Mouse (Mus musculus) intestine, embryonic 15.5 days (tissue): ENCODE measurements around the gene Slc1a1. TPM values are rescaled to one million over a fixed set of nuclear protein-coding genes. Genes with fewer than 3 reads are reported as not detected.

Experiments
- ATAC-seq: fragments of 200-750 bp; cut with Nextera tagmentation; 2 replicates; pipeline ENCODE4 v1.8.0; 2017; ENCODE audit warnings: moderate TSS enrichment, moderate library complexity
- H3K27ac ChIP-seq: fragments of 300-500 bp; sonication (generic); 2 replicates; pipeline ENCODE4 v1.5.1; 2015; ENCODE audit warnings: mild to moderate bottlenecking, inconsistent platforms
- H3K27me3 ChIP-seq: fragments of 300-500 bp; sonication (generic); replicated peaks from 2 replicates; pipeline ENCODE4 v1.6.1; 2015; ENCODE audit warnings: inconsistent platforms
- H3K36me3 ChIP-seq: fragments of 300-500 bp; sonication (generic); 2 replicates; pipeline ENCODE4 v1.6.1; 2015; ENCODE audit warnings: inconsistent platforms
- H3K4me1 ChIP-seq: fragments of 300-500 bp; sonication (generic); replicated peaks from 2 replicates; pipeline ENCODE4 v1.6.1; 2015; ENCODE audit warnings: inconsistent platforms
- H3K4me2 ChIP-seq: fragments of 300-500 bp; sonication (generic); replicated peaks from 2 replicates; pipeline ENCODE4 v1.6.1; 2015; ENCODE audit warnings: mild to moderate bottlenecking, inconsistent platforms
- H3K4me3 ChIP-seq: fragments of 300-500 bp; sonication (generic); replicated peaks from 2 replicates; pipeline ENCODE4 v1.5.1; 2015; ENCODE audit warnings: inconsistent platforms
- H3K9ac ChIP-seq: fragments of 300-500 bp; sonication (generic); 2 replicates; pipeline ENCODE4 v1.6.1; 2015; ENCODE audit warnings: inconsistent platforms
- H3K9me3 ChIP-seq: fragments of 300-500 bp; sonication (generic); 2 replicates; pipeline ENCODE4 v1.6.1; 2016; ENCODE audit warnings: inconsistent platforms
- WGBS: fragments of 180-500 bp; shearing (Covaris S2); methylation state at CpG from one replicate; pipeline ENCODE4 v1.1.7; 2015; 5-methylcytosine and 5-hydroxymethylcytosine counted together
- polyA plus RNA-seq: library from polyadenylated mRNA; unstranded; fragments of >200 nt; fragmentation: Nextera tagmentation; extraction: Ambion mirVana; gene quantifications from 2 replicates; pipeline ENCODE4 v1.2.1, GENCODE M21; 2015

Slc1a1 gene
- 0.74 and 0.97 TPM in 2 replicates for polyA plus RNA-seq

- Histone ChIP-seq H3K4me2 (peak within 1 kb of the TSS; percentile 96), H3K9me3 (no peaks in the 10 kb centered on the region), H3K4me3 (peak within 1 kb of the TSS; percentile 51), H3K4me1 (no peaks in the 10 kb centered on the region), H3K27me3 (peaks cover 17% of the 10 kb centered on the region), H3K36me3 (no peaks in the 10 kb centered on the region), H3K9ac (peak within 1 kb of the TSS; percentile 28), H3K27ac (no peak within 1 kb of the TSS)
- peak; percentile 78 for ATAC-seq
- under 1% methylated on average over 68 of the region's 68 CpGs for WGBS
These were observed at the start of gene Slc1a1 for GRCm38 (mm10) chr19:28834798-28835499. Gene Slc1a1 (plus strand): TSS chr19:28835049.

GRCm38 (mm10) chr19:28790196-28790595, 44.7 kb upstream of the Slc1a1 start:
- WGBS: 80% methylated on average over 1 of the region's 1 CpGs
- ATAC-seq: no peak

GRCm38 (mm10) chr19:28793307-28793706, 41.5 kb upstream of the Slc1a1 start:
- Histone ChIP-seq H3K4me3 (no peak overlapping the region), H3K27me3 (no peaks in the 10 kb centered on the region), H3K9ac (no peak overlapping the region), H3K27ac (no peak overlapping the region), H3K36me3 (no peaks in the 10 kb centered on the region), H3K4me2 (no peak overlapping the region), H3K9me3 (no peaks in the 10 kb centered on the region), H3K4me1 (no peaks in the 10 kb centered on the region)
- 57% methylated on average over 2 of the region's 2 CpGs for WGBS
- no peak for ATAC-seq

More at GRCm38 (mm10) chr19:28790196-28790595, 44.7 kb upstream of the Slc1a1 start:
- H3K9me3 ChIP-seq: no peaks in the 10 kb centered on the region
- no peaks in the 10 kb centered on the region for H3K27me3 ChIP-seq
- no peak overlapping the region for H3K9ac ChIP-seq
- no peaks in the 10 kb centered on the region for H3K36me3 ChIP-seq
- H3K4me3 ChIP-seq: no peak overlapping the region
- H3K4me1 ChIP-seq: no peaks in the 10 kb centered on the region
- no peak overlapping the region for H3K27ac ChIP-seq
- H3K4me2 ChIP-seq: no peak overlapping the region

- Histone ChIP-seq H3K4me2 (no peak overlapping the region), H3K4me3 (no peak overlapping the region), H3K27ac (no peak overlapping the region), H3K27me3 (no peaks in the 10 kb centered on the region), H3K36me3 (no peaks in the 10 kb centered on the region), H3K4me1 (no peaks in the 10 kb centered on the region), H3K9me3 (no peaks in the 10 kb centered on the region), H3K9ac (no peak overlapping the region)
- ATAC-seq: no peak
- WGBS: 61% methylated on average over 5 of the region's 5 CpGs
These were observed 38.6 kb upstream of the Slc1a1 start for GRCm38 (mm10) chr19:28796146-28796848.

- WGBS: 89% methylated on average over 1 of the region's 1 CpGs
These were observed 37.9 kb upstream of the Slc1a1 start for GRCm38 (mm10) chr19:28796966-28797365.

GRCm38 (mm10) chr19:28797611-28798010, 37.2 kb upstream of the Slc1a1 start:
- H3K9me3 ChIP-seq: no peaks in the 10 kb centered on the region
- no peaks in the 10 kb centered on the region for H3K36me3 ChIP-seq
- H3K4me3 ChIP-seq: no peak overlapping the region
- 80% methylated on average over 6 of the region's 6 CpGs for WGBS
- no peak for ATAC-seq
- no peak overlapping the region for H3K4me2 ChIP-seq
- H3K27me3 ChIP-seq: no peaks in the 10 kb centered on the region
- no peak overlapping the region for H3K27ac ChIP-seq
- no peak overlapping the region for H3K9ac ChIP-seq
- H3K4me1 ChIP-seq: no peaks in the 10 kb centered on the region

More at GRCm38 (mm10) chr19:28796966-28797365, 37.9 kb upstream of the Slc1a1 start:
- H3K9me3 ChIP-seq: no peaks in the 10 kb centered on the region
- H3K4me2 ChIP-seq: no peak overlapping the region
- H3K4me3 ChIP-seq: no peak overlapping the region
- no peak for ATAC-seq
- no peak overlapping the region for H3K9ac ChIP-seq
- no peak overlapping the region for H3K27ac ChIP-seq
- no peaks in the 10 kb centered on the region for H3K36me3 ChIP-seq
- H3K27me3 ChIP-seq: no peaks in the 10 kb centered on the region
- H3K4me1 ChIP-seq: no peaks in the 10 kb centered on the region

GRCm38 (mm10) chr19:28800448-28800847, 34.4 kb upstream of the Slc1a1 start:
- no peak overlapping the region for H3K9ac ChIP-seq
- no peak for ATAC-seq
- H3K4me2 ChIP-seq: no peak overlapping the region
- H3K9me3 ChIP-seq: no peaks in the 10 kb centered on the region
- no peaks in the 10 kb centered on the region for H3K36me3 ChIP-seq
- H3K4me1 ChIP-seq: no peaks in the 10 kb centered on the region
- 57% methylated on average over 6 of the region's 6 CpGs for WGBS
- H3K27ac ChIP-seq: no peak overlapping the region
- no peaks in the 10 kb centered on the region for H3K27me3 ChIP-seq
- no peak overlapping the region for H3K4me3 ChIP-seq

GRCm38 (mm10) chr19:28806276-28806675, 28.6 kb upstream of the Slc1a1 start:
- Histone ChIP-seq H3K4me1 (no peaks in the 10 kb centered on the region), H3K27me3 (no peaks in the 10 kb centered on the region), H3K9ac (no peak overlapping the region), H3K9me3 (no peaks in the 10 kb centered on the region), H3K4me3 (no peak overlapping the region), H3K4me2 (no peak overlapping the region), H3K27ac (no peak overlapping the region), H3K36me3 (no peaks in the 10 kb centered on the region)
- 89% methylated on average over 6 of the region's 6 CpGs for WGBS
- ATAC-seq: no peak

- H3K4me2 ChIP-seq: no peak overlapping the region
- no peak overlapping the region for H3K9ac ChIP-seq
- no peak overlapping the region for H3K4me3 ChIP-seq
- no peak for ATAC-seq
- H3K4me1 ChIP-seq: no peaks in the 10 kb centered on the region
- no peaks in the 10 kb centered on the region for H3K36me3 ChIP-seq
- H3K27me3 ChIP-seq: no peaks in the 10 kb centered on the region
- 86% methylated on average over 11 of the region's 11 CpGs for WGBS
- H3K27ac ChIP-seq: no peak overlapping the region
- H3K9me3 ChIP-seq: no peaks in the 10 kb centered on the region
These were observed 27.9 kb upstream of the Slc1a1 start for GRCm38 (mm10) chr19:28806821-28807496.

GRCm38 (mm10) chr19:28807497-28807871, 27.4 kb upstream of the Slc1a1 start:
- Histone ChIP-seq H3K9me3 (no peaks in the 10 kb centered on the region), H3K36me3 (no peaks in the 10 kb centered on the region), H3K27ac (no peak overlapping the region), H3K4me3 (no peak overlapping the region), H3K4me2 (no peak overlapping the region), H3K27me3 (no peaks in the 10 kb centered on the region), H3K4me1 (no peaks in the 10 kb centered on the region), H3K9ac (no peak overlapping the region)
- ATAC-seq: no peak
- WGBS: 65% methylated on average over 2 of the region's 2 CpGs

- no peak overlapping the region for H3K4me3 ChIP-seq
- no peak overlapping the region for H3K4me2 ChIP-seq
- no peak for ATAC-seq
- no peaks in the 10 kb centered on the region for H3K9me3 ChIP-seq
- H3K36me3 ChIP-seq: no peaks in the 10 kb centered on the region
- H3K27me3 ChIP-seq: no peaks in the 10 kb centered on the region
- H3K9ac ChIP-seq: no peak overlapping the region
- H3K27ac ChIP-seq: no peak overlapping the region
- WGBS: 67% methylated on average over 4 of the region's 4 CpGs
- no peaks in the 10 kb centered on the region for H3K4me1 ChIP-seq
These were observed 16.6 kb upstream of the Slc1a1 start for GRCm38 (mm10) chr19:28818286-28818685.

- no peak overlapping the region for H3K9ac ChIP-seq
- 0 out of 2 replicates have a peak, but pooled peaks cover 2% of the 10 kb centered on the region for H3K4me1 ChIP-seq
- H3K9me3 ChIP-seq: no peaks in the 10 kb centered on the region
- no peak overlapping the region for H3K27ac ChIP-seq
- peak; percentile 81 for ATAC-seq
- no peaks in the 10 kb centered on the region for H3K36me3 ChIP-seq
- no peaks in the 10 kb centered on the region for H3K27me3 ChIP-seq
- peak overlapping the region; percentile 33 for H3K4me2 ChIP-seq
- H3K4me3 ChIP-seq: no peak overlapping the region
- 35% methylated on average over 15 of the region's 15 CpGs for WGBS
These were observed 7.0 kb upstream of the Slc1a1 start for GRCm38 (mm10) chr19:28827697-28828328.
